Mouse (Mus musculus): ENCODE data around the gene Ccdc151.
A peak's percentile ranks its signal among the peaks of the same experiment; 100 is the strongest.

Ccdc151 gene

DNA sequence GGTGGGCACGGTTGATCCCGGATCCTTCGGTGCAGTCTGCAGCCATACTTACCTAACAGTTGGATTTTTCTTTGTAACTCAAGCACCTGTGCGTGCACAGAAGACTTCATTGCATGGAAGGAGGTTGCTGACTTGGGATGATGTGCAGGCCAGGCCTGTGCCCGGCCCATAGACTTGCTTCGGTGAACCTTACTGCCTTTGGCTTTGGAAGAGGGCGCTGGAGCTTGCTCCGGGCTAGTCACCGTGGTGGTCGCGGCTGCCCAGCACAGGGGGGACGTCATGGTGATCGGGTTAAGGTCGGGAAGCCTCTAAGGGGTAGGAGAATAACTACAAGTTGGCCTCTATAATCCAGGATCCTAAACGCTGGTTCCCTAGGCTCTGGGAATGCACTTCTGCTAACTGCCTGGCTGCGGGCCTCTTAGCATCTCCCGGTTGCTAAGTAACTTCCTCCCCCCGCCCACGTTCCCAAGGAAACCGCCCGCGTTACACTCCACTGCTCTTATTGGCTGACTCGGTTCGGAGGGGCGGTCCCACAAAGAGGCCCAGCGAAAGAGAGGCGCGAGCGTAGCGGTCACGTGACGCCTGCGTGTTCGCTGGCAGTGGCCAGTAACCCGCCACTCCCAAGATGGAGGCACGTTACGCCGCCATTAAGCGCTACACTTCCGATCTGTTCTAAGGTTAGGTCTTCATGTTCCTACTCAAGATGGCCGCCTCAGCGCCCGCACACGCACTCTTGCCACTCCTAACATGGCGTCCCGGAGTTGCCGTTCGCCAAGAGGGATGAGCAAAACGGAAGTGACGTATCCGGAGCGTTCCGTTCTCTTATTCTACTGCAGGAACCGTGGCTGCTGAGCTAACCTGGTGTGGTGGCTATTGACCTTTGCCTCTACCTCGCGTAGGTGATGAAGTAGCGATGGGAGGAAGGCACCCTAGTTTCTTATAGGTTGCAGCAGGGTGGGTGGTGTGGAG lies at the start of gene Ccdc151, which contains the start of gene Prkcsh:
TSS of gene Ccdc151 (minus strand) at position 441 of the 969 bp plus-strand sequence.
TSS of gene Prkcsh (plus strand) at position 613 of the 969 bp plus-strand sequence.
- peak; percentile 100 for DNase-seq (ENCODE audit: low read depth, low spot score)

DNA sequence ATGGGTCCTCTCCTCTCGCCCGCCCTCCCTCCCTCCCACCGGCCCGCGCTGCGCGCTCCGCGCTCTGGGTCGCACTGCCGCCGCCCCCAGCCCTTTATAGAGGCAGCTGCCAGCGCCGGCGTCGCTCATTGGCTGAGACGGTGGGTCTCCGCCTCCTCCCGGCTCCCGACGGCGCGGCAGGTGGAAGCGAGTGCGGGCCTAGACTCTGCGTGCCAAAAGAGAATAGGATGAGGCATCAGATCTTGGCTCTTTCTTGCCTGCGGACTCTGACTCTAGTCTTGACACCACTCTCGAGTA lies 49.5 kb upstream of the Ccdc151 start, which contains the start of gene Elavl3:
TSS of gene Elavl3 (minus strand) at position 66 of the 297 bp plus-strand sequence.
- peak; percentile 95 for DNase-seq (ENCODE audit: low read depth, low spot score)

DNA sequence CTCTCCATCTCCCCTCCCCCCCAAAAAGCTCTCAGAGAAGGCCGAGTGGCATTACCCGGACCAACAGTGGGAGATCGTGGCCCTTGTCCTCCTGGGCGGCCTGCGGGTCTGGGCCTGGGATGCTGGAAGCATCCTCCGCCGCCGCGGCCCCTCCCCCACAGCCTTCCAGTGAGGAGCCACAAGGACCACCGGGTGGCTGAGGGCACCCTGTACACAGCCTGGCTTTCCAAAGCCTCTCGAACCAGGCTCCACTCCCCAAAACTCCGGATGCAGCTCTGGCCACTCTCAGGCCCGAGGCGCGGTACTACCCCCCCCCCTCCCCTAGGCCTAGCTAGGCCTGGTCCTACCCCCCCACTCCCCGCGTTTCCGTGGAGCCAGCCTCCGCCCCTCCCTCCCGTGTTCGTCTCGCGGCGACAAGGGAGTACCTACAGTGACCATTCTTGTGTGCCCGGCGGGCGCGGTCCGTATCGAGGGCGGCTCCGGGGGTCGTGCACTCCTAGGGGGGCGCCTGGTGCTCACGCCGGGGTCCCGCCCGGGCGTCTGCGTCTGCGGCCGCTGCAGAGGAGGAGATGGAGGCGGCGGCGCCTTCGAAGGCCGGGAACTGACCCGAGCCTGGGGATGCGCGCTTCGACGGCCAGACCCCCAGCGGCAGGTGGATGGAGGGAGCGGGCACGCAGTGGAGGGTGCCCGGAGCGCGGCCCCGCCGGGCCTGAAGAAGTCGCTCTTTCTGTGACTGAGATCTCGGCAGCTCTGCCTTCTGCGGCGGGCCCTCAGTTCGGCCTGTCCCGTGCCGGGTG lies 48.9 kb upstream of the Ccdc151 start:
- DNase-seq (ENCODE audit: low read depth, low spot score): peak; percentile 69

DNA sequence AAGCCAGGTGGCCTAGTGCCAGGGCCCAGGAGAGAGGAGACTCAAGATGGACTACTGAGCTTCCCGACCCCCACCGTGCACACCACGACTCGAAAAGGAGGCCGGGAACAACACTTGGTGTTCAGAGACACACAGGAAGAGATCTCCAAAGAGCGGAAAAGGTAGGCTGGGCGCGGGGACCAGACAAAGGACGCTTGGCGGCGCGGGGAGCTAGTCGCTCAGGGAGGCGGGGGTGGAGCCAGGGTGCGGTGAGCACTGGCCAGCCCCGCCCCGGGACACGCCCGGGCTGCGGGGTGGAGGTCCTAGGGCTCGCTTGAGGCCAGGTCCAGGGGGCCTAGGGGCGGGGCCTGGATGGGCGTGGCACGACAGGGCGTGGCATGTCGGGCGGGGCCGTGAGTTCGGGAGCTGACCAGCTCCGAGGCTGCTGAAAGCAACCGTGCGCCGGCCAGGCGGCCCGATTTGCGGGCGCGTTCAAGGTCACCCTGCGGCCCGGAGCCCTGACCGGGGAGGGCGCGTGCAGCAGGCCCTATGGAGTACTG lies 48.0 kb upstream of the Ccdc151 start:
- DNase-seq (ENCODE audit: low read depth, low spot score): peak; percentile 84

DNA sequence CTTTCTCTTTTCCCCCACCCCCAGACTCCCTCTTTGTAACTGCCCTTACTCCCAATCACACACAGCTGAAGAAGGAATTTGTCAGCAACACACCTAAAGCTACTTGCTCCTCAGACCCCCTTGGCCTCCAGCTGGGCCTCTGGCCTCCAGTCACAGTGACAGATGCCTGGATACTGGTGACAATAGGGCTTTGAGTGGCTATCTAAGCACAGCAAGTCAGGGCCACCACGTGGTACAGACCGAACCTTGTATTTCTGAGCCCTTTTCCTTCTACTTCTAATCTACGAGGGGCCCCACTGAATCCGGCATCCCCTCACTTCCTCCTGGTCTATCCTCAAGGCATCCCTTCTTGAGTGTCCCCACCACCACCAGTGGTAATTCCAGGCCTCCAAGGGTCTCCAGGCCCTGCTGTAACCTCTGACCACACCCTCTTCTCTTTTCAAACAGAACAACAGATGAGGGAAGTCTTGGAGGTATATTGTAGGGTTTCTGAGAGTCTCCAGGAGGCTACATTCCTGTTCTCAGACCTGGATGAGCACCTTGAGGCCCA lies 47.4 kb upstream of the Ccdc151 start:
- peak; percentile 77 for DNase-seq (ENCODE audit: low read depth, low spot score)

DNA sequence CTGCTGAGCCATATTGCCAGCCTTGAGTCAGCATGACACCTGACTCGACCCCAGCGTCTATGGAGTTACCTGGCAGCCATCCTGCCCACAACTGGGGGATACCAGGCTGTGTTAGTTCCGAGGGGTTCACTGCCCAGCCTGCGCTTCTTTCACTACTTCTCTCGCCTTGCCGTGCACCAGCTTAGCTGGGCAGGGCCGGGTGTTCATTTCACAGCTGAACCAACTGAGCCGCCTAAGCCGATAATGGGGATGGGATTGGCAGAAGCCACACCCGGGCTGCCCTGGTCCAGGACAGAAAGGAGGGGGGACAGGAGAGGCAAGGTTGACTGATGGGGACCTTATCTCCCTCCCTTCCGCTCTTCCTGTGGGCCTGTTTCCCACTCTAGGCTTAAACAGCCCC lies 46.9 kb upstream of the Ccdc151 start:
- peak; percentile 49 for DNase-seq (ENCODE audit: low read depth, low spot score)

DNA sequence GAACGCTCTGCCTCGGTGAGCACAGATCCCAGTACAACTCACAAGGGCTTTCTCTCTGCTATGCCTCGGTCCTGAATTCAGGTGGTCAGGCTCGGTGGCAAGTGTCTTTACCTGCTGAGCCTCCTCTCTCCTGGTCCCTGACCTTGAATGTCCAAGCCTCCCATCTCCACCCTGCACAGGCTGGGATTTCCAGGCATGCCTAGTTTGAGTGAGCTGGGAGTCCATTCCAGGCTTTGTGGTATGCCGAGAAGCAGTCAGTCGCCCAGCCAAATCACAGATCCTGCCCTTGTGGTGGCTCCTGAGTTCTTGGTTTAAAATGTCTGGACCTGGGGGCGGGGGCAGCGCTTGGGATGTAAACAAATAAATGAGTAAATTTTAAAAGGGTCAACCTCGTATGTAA lies 44.9 kb upstream of the Ccdc151 start:
- DNase-seq (ENCODE audit: low read depth, low spot score): peak; percentile 68

DNA sequence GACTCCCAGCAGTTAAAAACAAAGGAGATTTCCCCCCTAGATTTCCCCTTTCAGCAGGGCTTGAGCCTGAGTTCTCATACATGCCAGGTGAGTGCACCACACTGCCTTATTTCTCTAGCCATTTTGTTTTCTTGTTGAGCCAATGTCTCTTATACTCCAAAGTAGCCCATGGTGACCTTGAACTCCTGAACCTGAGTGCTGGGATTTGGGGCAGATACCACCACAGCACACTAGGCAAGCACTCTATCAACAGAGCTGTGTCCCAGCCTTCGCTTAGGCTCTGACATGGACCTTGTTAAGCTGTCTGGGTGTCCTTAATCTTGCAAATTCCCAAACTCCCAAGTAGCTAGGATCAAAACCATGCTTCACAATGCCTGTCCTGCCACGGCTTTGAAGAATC lies 39.4 kb upstream of the Ccdc151 start:
- no peak for DNase-seq (ENCODE audit: low read depth, low spot score)

DNA sequence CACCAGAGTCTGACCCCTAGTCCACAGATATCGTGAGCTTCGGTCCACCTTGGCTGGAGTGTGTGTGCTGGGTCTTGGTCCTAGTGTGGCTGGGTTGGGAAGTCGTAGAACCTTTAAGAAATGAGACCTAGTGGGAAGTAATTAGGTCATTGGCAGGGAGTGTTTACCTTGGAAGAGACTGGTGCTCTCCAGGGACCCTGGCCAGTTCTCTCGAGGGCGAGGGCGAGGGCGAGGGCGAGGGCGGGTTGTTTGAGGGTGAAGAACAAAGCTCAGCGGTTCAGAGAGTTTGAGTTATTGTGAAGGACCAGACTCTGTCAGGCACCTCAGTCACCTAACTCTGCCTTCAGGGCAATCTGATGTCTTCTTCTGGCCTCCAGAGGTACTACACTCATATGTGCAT lies 35.4 kb upstream of the Ccdc151 start:
- DNase-seq (ENCODE audit: low read depth, low spot score): no peak

DNA sequence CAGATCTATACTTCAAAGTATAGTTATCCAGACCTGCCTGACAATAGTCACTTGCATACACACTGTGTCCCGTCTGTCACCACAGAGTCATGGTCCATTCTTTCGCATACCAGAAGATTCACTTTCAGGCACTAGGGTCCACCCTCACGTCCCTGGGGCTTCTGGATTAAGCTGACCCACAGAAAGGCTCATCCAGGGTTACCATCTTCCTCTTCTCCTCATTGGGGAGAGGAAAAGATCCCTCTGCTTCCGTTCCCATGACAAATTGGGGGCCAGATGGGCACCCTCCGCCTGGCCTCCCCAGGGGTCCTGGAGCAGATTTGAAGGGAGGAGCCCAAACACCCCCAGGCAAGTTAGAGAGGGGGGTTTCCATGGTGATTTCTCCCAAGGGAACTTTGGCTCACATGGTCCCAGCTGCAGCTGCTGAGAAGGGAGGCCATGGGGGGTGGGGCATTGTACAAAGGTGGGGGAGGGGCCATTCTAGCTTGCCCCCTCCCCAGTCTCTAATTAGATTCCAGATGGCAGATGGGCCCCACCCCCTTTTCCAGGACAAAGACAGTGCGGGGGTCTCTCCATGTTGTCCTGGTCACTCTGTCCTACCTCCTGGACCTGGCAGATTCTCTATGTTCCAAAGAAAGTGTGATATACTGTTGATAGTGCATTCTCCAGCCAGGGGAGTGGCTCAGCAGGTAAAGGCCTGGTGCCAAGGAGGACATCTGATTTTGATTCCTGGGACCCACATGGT lies 33.0 kb upstream of the Ccdc151 start:
- DNase-seq (ENCODE audit: low read depth, low spot score): no peak

DNA sequence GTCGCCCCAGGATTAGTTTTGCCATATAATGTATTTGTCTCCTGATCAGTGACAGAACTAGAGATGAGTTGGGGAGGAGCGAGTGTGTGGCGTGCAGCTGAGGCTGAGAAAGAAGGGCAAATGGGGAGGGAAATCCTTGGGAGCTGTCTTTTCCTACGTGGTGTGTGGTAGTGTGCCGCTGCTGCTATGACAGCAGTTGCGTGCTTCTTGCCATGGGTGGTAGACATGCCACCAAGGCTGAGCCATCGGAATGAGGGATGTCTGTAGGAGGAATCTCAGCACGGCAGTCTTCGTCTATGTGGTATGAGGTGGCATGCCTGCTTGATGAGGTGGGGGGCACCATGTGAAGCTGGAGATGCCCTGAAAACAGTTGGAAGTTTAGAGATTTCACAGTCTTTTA lies 28.0 kb upstream of the Ccdc151 start:
- peak; percentile 74 for DNase-seq (ENCODE audit: low read depth, low spot score)

DNA sequence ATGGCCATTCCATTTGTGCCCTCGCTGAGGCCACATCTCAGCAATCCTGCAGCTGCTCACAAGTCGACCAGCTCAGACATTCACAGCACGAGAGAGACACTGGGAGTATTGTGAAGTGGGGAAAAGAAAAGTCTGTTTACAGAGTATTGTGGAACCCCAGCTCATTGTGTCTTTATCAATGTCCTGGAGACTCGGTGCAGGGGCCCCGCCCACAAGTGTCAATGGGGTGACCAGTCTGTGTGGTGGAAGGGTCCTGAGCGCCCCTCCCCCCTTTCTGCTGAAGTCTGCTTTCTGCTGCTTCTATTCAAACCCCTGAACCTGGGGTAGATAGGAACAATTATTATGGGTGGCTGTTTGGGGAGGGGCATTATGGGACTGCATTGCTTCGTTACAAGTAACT lies 26.0 kb upstream of the Ccdc151 start:
- no peak for DNase-seq (ENCODE audit: low read depth, low spot score)

DNA sequence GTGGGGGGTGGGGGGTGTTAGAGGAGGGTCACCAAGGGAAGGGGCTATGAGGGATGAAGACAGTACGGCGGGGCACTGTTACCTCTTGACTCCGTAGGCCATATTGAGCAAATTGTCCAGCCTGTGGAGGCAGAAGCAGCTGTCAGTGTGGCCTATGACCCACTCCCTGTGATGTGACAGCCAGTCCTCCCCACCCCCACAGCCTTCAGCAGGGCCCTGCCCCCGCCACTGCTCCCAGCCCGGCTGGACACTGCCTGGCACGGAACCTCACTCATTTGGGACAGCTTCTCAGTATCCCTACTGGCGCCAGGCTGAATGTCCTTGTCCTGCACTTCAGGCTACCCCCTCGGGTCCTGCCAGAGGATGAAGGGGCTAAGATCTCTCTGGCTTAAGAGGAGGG lies 22.2 kb upstream of the Ccdc151 start:
- peak; percentile 86 for DNase-seq (ENCODE audit: low read depth, low spot score)

DNA sequence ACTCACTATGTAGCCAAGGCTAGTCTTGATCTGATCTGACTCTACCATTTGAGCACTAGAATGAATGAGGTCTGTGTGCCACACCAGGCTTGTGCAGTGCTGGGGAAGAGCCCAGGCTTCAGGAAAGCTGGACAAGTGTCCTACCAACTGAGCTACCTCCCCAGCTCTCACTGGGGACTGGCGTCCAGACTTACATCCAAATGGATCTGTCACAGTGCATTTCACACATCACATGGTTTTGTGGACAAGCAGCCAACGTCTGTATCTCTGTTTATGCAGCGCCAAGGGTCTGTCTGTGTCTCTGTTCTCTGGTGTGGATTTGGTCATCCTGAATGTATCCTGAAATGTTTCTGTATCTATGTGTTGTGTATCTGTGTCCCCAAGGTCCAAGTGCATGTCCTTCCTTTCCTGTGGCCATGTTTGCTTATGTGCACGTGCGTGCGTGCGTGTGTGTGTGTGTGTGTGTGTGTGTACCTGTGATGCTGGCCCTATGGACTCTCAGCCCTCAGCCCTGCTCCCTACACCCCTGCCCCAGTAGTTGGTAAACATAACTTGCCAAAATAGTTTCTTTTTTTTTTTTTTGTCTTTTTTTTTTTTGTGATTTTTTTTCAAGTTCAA lies 14.9 kb upstream of the Ccdc151 start:
- DNase-seq (ENCODE audit: low read depth, low spot score): peak; percentile 88

DNA sequence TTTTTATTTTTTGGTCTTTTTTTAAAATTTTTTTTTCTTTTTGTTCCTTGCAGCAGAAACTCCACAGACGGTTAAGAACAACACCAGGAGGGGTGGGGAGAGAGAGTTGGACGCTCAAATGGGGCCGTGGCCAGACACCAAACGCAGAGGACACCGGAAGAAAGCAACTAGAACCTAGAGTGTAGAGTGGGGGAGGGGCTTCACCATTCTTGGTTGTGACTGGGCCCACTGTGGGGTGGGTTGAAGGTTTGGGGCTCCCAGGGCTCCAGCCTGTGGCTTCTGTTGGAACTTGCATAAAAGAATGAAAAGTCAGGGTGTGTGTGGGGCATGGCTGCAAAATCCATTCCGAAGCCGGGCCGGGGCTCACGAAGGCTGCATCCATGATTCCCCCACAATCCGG lies 13.8 kb upstream of the Ccdc151 start:
- no peak for DNase-seq (ENCODE audit: low read depth, low spot score)

DNA sequence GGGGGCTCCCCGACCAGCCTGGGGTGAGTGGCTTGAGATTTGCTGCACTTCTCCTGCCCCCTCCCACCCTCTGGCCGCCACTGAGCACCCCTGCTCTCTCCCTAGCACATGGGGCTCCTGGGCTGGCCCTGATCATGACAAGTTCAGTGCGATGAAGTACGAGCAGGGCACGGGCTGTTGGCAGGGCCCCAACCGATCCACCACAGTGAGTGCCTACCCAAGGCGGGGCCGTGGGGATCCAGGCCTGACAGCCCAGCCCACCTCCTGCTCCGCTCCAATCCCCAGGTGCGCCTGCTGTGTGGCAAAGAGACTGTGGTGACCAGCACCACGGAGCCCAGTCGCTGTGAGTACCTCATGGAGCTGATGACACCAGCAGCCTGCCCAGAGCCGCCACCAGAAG lies 10.3 kb upstream of the Ccdc151 start:
- no peak for DNase-seq (ENCODE audit: low read depth, low spot score)

DNA sequence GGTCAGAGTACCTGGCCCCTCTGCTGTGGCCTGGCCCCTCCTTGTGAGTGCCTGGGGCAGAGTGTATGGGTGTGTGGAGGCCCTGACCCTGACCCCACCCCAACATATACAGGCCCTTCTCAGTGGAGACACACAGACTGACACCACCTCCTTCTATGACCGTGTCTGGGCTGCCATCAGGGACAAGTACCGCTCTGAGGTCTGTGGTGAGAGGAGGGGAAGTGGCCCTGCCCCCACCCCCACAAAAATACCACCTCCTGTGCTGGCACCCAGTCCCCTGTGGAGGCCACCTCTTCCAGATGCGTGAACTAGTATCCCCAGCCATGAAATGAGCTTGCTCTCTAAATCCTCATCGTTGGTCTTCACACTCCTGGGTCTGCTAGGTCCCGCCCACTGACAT lies 8.6 kb upstream of the Ccdc151 start:
- DNase-seq (ENCODE audit: low read depth, low spot score): no peak

DNA sequence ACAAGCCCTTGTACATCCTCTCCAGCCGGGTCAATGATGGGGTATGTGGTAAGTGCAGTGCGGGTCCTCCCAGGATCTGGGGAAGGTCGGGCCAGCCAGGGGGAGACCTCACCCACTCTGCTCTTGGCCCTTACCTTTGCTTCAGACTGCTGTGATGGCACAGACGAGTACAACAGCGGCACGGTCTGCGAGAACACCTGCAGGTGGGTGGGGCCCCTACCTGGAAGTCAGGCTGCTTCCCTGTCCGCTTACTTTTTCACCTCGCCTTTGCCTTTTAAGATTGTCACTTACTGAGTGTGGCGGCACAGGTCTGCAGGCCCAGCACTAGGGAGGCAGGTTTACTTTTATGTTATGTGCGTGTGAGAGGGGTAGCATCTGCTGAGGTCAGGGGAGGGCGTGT lies 2.1 kb upstream of the Ccdc151 start:
- DNase-seq (ENCODE audit: low read depth, low spot score): no peak

DNA sequence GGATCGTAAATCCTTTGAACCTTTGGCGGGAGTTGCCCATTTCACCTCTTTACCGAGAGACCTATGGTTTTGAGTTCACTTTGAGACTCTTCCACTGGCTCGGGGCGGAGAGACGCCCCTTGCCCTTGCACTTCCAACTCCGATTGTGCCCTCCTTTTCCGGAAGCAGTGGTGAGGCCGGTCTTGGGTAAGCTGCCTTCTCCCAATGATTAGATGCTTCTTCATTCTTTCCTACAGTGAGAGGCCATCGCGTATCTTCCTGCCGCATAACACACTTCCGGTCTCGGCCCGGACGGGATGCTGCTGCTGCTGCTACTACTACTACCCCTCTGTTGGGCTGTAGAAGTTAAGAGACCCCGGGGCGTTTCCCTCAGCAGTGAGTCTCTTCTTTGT lies 725 bp upstream of the Ccdc151 start:
- DNase-seq (ENCODE audit: low read depth, low spot score): peak; percentile 61

DNA sequence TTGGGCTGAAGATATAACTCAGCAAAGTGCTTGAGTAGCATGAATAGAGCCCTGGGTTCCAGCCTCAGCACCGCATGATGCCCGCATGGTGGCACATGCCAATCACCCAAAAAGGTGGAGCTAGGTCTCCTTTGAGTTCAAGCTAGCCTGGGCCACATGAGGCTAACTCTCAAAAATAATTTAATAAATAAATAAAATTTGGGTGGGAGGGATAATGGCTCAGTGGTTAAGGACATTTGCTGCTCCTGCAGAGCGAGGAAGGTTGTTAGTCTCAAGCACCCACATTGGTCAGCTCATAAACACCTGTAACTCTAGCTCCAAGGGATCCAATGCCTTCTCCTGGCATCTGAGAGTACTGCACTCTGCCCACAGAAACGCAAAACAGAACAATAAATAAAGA lies 801 bp downstream of the Ccdc151 start:
- DNase-seq (ENCODE audit: low read depth, low spot score): no peak

DNA sequence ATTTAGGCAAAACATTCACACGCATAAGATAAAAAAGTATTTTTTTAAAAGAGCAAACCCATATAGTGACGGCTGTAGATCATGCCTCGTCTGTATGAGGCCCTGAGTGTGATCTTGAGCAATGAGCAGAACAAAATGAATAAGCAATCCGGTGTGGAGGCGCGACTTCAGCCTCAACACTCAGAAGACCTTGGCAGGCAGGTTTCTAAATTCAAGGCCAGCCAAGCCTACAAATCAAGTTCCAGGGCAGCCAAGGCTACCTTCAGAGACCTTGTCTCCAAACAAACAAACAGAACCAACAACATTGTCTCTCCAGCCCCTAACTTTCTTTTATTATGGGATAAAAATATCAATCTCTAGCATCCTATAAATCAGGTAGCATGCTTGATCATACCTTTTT lies 2.1 kb downstream of the Ccdc151 start:
- no peak for DNase-seq (ENCODE audit: low read depth, low spot score)
